Mouse (Mus musculus) embryonic facial prominence, embryonic 14.5 days (tissue): ENCODE measurements at regions not wholly inside any gene's neighbourhood (a gene's known extent, or its start where the extent isn't known, plus 50 kb on each side); places are given as distances from the start of the nearest gene placed in this dataset.

Experiments used
- ATAC-seq: fragments of 200-750 bp; cut with Nextera tagmentation; 2 replicates; pipeline ENCODE4 v1.8.0; 2017; ENCODE audit warnings: low read depth, moderate number of reproducible peaks, moderate TSS enrichment
- DNase-seq: peaks from one replicate; pipeline ENCODE4 v3.0.0-alpha.2; 2015; ENCODE audit warnings: low spot score
- H3K27ac ChIP-seq: fragments of 300-500 bp; sonication (generic); replicated peaks from 2 replicates; pipeline ENCODE4 v1.5.1; 2014; ENCODE audit warnings: low read depth, mild to moderate bottlenecking, low read length, moderate library complexity
- H3K27me3 ChIP-seq: fragments of 300-500 bp; sonication (generic); replicated peaks from 2 replicates; pipeline ENCODE4 v1.6.1; 2014; ENCODE audit warnings: low read length; ENCODE audit not compliant: control insufficient read depth, insufficient read depth
- H3K36me3 ChIP-seq: fragments of 300-500 bp; sonication (generic); 2 replicates; pipeline ENCODE4 v1.6.1; 2014; ENCODE audit warnings: low read length, mixed read lengths; ENCODE audit not compliant: control insufficient read depth, insufficient read depth
- H3K4me1 ChIP-seq: fragments of 300-500 bp; sonication (generic); 2 replicates; pipeline ENCODE4 v1.6.1; 2014; ENCODE audit warnings: antibody characterized with exemption, low read length; ENCODE audit not compliant: control insufficient read depth, insufficient read depth
- H3K4me2 ChIP-seq: fragments of 300-500 bp; sonication (generic); 2 replicates; pipeline ENCODE4 v1.6.1; 2014; ENCODE audit warnings: low read depth, mild to moderate bottlenecking, low read length, moderate library complexity, mixed read lengths
- H3K4me3 ChIP-seq: fragments of 300-500 bp; sonication (generic); 2 replicates; pipeline ENCODE4 v1.5.1; 2014; ENCODE audit warnings: low read depth, mild to moderate bottlenecking, low read length
- H3K9ac ChIP-seq: fragments of 300-500 bp; sonication (generic); 2 replicates; pipeline ENCODE4 v1.6.1; 2014; ENCODE audit warnings: low read depth, mild to moderate bottlenecking, low read length, moderate library complexity, mixed read lengths
- H3K9me3 ChIP-seq: fragments of 300-500 bp; sonication (generic); 2 replicates; pipeline ENCODE4 v1.6.1; 2016; ENCODE audit warnings: low read length; ENCODE audit not compliant: control insufficient read depth
- WGBS: fragments of 180-500 bp; shearing (Covaris S2); extraction: QIAGEN DNeasy Blood & Tissue Kit; methylation state at CpG from one replicate; pipeline ENCODE4 v1.1.7; 2014; 5-methylcytosine and 5-hydroxymethylcytosine counted together

GRCm38 (mm10) chr2:148327552-148327951 is 67.6 kb upstream of the Sstr4 start:
- no peak overlapping the region for H3K27ac ChIP-seq
- H3K4me2 ChIP-seq = no peak overlapping the region
- H3K36me3 ChIP-seq = no peaks in the 10 kb centered on the region
- H3K4me1 ChIP-seq = peaks cover 19% of the 10 kb centered on the region
- DNase-seq = peak; percentile 43
- no peak for ATAC-seq
- 43% methylated on average over 1 of the region's 1 CpGs for WGBS
- no peak overlapping the region for H3K4me3 ChIP-seq
- H3K9me3 ChIP-seq = no peaks in the 10 kb centered on the region
- H3K9ac ChIP-seq = no peak overlapping the region
- H3K27me3 ChIP-seq = no peaks in the 10 kb centered on the region

GRCm38 (mm10) chr2:148330368-148330767 is 64.8 kb upstream of the Sstr4 start:
- H3K27ac ChIP-seq = no peak overlapping the region
- DNase-seq = no peak
- no peaks in the 10 kb centered on the region for H3K9me3 ChIP-seq
- H3K4me1 ChIP-seq = peaks cover 19% of the 10 kb centered on the region
- H3K27me3 ChIP-seq = no peaks in the 10 kb centered on the region
- 80% methylated on average over 2 of the region's 2 CpGs for WGBS
- H3K9ac ChIP-seq = no peak overlapping the region
- no peak overlapping the region for H3K4me2 ChIP-seq
- no peak for ATAC-seq
- no peaks in the 10 kb centered on the region for H3K36me3 ChIP-seq
- H3K4me3 ChIP-seq = no peak overlapping the region

- Histone ChIP-seq H3K27me3 (no peaks in the 10 kb centered on the region), H3K4me2 (no peak overlapping the region), H3K36me3 (no peaks in the 10 kb centered on the region), H3K9me3 (no peaks in the 10 kb centered on the region), H3K9ac (no peak overlapping the region), H3K27ac (no peak overlapping the region), H3K4me1 (no peaks in the 10 kb centered on the region), H3K4me3 (no peak overlapping the region)
- no peak for ATAC-seq
- 85% methylated on average over 1 of the region's 1 CpGs for WGBS
- DNase-seq = no peak
These were observed 60.6 kb upstream of the Sstr4 start for GRCm38 (mm10) chr2:148334555-148334954.

- no peaks in the 10 kb centered on the region for H3K4me1 ChIP-seq
- no peak overlapping the region for H3K9ac ChIP-seq
- H3K27ac ChIP-seq = no peak overlapping the region
- H3K9me3 ChIP-seq = no peaks in the 10 kb centered on the region
- no peak for ATAC-seq
- no peak overlapping the region for H3K4me3 ChIP-seq
- 91% methylated on average over 2 of the region's 2 CpGs for WGBS
- DNase-seq = no peak
- no peaks in the 10 kb centered on the region for H3K36me3 ChIP-seq
- no peaks in the 10 kb centered on the region for H3K27me3 ChIP-seq
- no peak overlapping the region for H3K4me2 ChIP-seq
These were observed 58.5 kb upstream of the Sstr4 start for GRCm38 (mm10) chr2:148336626-148337025.

GRCm38 (mm10) chr2:148338308-148338768 is 56.8 kb upstream of the Sstr4 start:
- no peaks in the 10 kb centered on the region for H3K9me3 ChIP-seq
- ATAC-seq (0 out of 2 replicates have a peak, but pooled peaks have one; percentile 33), DNase-seq (peak; percentile 53)
- H3K4me2 ChIP-seq = no peak overlapping the region
- H3K27ac ChIP-seq = no peak overlapping the region
- no peak overlapping the region for H3K9ac ChIP-seq
- no peaks in the 10 kb centered on the region for H3K36me3 ChIP-seq
- no peaks in the 10 kb centered on the region for H3K27me3 ChIP-seq
- WGBS = 35% methylated on average over 6 of the region's 6 CpGs
- H3K4me1 ChIP-seq = no peaks in the 10 kb centered on the region
- no peak overlapping the region for H3K4me3 ChIP-seq

GRCm38 (mm10) chr2:148338894-148339293 is 56.2 kb upstream of the Sstr4 start:
- Histone ChIP-seq H3K27me3 (no peaks in the 10 kb centered on the region), H3K27ac (no peak overlapping the region), H3K9ac (no peak overlapping the region), H3K9me3 (no peaks in the 10 kb centered on the region), H3K4me1 (no peaks in the 10 kb centered on the region), H3K4me2 (no peak overlapping the region), H3K4me3 (no peak overlapping the region), H3K36me3 (no peaks in the 10 kb centered on the region)
- no peak for ATAC-seq
- DNase-seq = no peak

GRCm38 (mm10) chr2:148344193-148344592 is 51.0 kb upstream of the Sstr4 start:
- no peaks in the 10 kb centered on the region for H3K4me1 ChIP-seq
- no peaks in the 10 kb centered on the region for H3K9me3 ChIP-seq
- no peak overlapping the region for H3K27ac ChIP-seq
- H3K27me3 ChIP-seq = no peaks in the 10 kb centered on the region
- no peak overlapping the region for H3K9ac ChIP-seq
- ATAC-seq (no peak), DNase-seq (no peak)
- WGBS = 90% methylated on average over 2 of the region's 2 CpGs
- H3K36me3 ChIP-seq = no peaks in the 10 kb centered on the region
- no peak overlapping the region for H3K4me3 ChIP-seq
- no peak overlapping the region for H3K4me2 ChIP-seq
